Mouse (Mus musculus): ENCODE data around the gene Auts2. TPM values are rescaled to one million over a fixed set of nuclear protein-coding genes. Genes with fewer than 3 reads are reported as not detected.

Gene Auts2
- polyA plus RNA-seq, 1 experiment = 0.55 TPM

DNA sequence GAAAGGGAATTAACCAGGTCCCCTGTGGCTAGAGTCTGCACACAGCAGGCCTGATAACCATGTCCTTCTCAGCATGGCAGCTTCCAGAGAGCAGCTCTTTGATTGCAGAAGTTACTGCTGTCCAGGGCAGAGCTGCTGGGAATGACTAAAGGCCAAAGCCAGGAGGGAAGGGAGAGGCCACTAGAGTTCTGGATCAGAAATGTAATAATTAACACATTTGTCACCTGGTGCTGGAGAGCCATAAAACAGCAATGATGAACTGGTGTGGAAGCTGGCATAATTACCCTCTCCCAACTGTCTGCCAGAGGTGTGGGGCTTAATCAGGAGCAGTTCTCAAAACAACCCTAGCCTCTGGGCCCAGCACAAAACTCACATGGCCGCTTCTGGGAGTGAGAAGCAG, 552.6 kb downstream of the Auts2 start:
- no peak overlapping the region for H3K27ac ChIP-seq (ENCODE audit: insufficient read depth, low read depth, low read length)
- TF ChIP-seq CTCF (IDR thresholded peaks at IDR 0.05; ENCODE audit: low read depth, low read length) = no peak
- no peak for TF ChIP-seq POLR2A (IDR thresholded peaks at IDR 0.05; ENCODE audit: borderline replicate concordance, low read depth, low read length)
- H3K4me3 ChIP-seq (ENCODE audit: insufficient read depth, low read length) = no peak overlapping the region
- no peaks in the 10 kb centered on the region for H3K4me1 ChIP-seq (ENCODE audit: control insufficient read depth, insufficient read depth, low read length)

DNA sequence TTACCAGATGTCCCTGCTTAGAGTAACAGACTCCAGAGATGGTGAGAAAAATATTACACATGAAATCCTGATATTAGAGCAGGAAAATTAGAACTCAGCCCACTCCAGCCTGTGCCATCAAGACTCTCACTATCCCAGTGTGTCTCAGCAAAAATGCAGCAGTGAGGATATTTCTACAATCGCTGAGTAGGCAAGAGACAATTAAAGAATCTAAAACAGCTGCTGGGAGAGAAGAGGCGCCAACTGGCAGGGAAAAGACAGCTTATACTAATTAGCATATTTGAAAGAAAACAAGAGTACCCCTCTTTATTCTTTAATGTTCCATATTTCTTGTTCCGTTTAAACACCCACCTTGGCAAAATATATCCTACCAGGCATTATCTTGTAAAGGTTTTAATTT, 561.7 kb downstream of the Auts2 start:
- Histone ChIP-seq H3K4me1 (ENCODE audit: control insufficient read depth, insufficient read depth, low read length) (no peaks in the 10 kb centered on the region), H3K4me3 (ENCODE audit: insufficient read depth, low read length) (no peak overlapping the region), H3K27ac (ENCODE audit: insufficient read depth, low read depth, low read length) (no peak overlapping the region)
- TF ChIP-seq POLR2A (IDR thresholded peaks at IDR 0.05; ENCODE audit: borderline replicate concordance, low read depth, low read length) (no peak), CTCF (IDR thresholded peaks at IDR 0.05; ENCODE audit: low read depth, low read length) (no peak)

DNA sequence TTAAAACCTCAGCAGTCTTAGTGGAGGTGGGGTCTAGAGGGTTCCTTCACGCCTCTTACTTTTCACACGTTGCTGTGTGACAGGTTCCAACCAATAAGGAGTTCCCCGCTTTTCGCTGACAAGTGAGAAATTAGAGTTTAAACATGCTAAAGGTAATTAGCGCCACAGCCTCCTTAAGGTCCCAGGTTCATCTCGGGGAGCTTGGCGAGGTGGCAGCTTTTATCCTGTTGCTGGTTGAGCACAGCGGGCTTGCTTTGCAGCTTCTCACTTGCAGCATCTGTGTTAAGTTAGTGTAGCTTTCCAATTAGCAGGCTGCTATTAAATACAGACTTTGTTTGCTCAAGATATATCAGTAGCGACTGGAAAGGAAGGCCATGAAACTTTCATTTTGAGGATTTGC, 564.2 kb downstream of the Auts2 start:
- Histone ChIP-seq H3K27ac (ENCODE audit: insufficient read depth, low read depth, low read length) (no peak overlapping the region), H3K4me1 (ENCODE audit: control insufficient read depth, insufficient read depth, low read length) (no peaks in the 10 kb centered on the region), H3K4me3 (ENCODE audit: insufficient read depth, low read length) (no peak overlapping the region)
- TF ChIP-seq CTCF (IDR thresholded peaks at IDR 0.05; ENCODE audit: low read depth, low read length) = no peak
- no peak for TF ChIP-seq POLR2A (IDR thresholded peaks at IDR 0.05; ENCODE audit: borderline replicate concordance, low read depth, low read length)

DNA sequence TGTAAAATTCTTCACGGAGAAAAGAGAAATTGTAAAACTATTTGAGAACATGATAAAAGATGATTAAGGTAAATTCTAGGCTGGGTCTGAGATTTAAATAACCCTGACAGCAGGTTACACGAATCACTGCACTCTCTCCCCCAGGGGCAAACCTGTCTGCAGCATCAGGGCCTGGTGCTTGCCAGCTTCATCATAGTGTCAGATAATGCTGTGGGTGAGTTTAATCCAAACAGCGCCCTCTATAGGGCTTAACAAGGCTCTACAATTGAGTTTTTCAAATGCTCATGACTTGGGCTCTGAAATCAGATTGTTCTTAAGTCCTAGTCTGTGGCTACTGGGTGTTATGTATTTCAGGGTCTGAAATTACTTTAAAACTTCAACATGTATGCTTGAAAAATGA, 565.6 kb downstream of the Auts2 start:
- Histone ChIP-seq H3K27ac (ENCODE audit: insufficient read depth, low read depth, low read length) (no peak overlapping the region), H3K4me1 (ENCODE audit: control insufficient read depth, insufficient read depth, low read length) (no peaks in the 10 kb centered on the region), H3K4me3 (ENCODE audit: insufficient read depth, low read length) (no peak overlapping the region)
- no peak for TF ChIP-seq CTCF (IDR thresholded peaks at IDR 0.05; ENCODE audit: low read depth, low read length)
- TF ChIP-seq POLR2A (IDR thresholded peaks at IDR 0.05; ENCODE audit: borderline replicate concordance, low read depth, low read length) = no peak

DNA sequence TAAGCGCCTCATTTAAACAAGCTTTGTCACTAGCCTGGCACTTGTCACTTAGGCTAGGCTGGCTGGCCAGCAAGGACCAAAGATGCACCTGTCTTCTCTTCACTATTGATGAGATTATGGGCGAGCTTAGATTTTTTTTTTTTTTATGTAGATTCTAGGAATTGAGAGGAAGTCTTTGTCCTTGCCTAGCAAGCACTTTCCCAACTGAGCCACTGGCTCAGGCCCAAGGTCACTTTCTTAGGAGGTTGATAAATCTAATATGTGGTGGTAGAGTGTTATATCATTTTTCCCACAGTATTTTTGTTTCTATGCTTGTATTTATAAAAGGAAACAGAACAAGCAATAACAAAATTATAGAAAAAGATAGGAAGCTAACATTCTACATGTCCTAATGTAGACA, 571.2 kb downstream of the Auts2 start:
- no peaks in the 10 kb centered on the region for H3K4me1 ChIP-seq (ENCODE audit: control insufficient read depth, insufficient read depth, low read length)
- TF ChIP-seq CTCF (IDR thresholded peaks at IDR 0.05; ENCODE audit: low read depth, low read length) (no peak), POLR2A (IDR thresholded peaks at IDR 0.05; ENCODE audit: borderline replicate concordance, low read depth, low read length) (no peak)
- no peak overlapping the region for H3K4me3 ChIP-seq (ENCODE audit: insufficient read depth, low read length)
- H3K27ac ChIP-seq (ENCODE audit: insufficient read depth, low read depth, low read length) = no peak overlapping the region

DNA sequence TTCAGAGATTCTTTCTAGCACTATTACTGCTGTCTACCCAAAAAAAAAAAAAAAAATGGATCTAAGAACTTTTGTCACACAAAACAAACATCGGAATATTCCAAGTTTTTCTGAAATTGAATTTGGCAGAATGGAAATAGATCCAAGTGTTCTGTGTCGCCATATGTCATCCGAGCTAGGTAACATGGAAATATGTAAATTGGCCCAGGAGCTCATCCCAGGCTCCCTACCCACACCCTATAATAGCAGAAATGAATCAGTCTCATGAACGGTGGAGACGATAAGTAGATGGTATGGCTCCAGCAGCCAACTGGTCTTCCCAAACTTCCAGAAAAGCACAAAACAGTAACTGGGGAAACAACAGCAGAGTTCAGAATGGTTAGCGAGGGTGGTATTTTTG, 577.6 kb downstream of the Auts2 start:
- Histone ChIP-seq H3K27ac (ENCODE audit: insufficient read depth, low read depth, low read length) (no peak overlapping the region), H3K4me1 (ENCODE audit: control insufficient read depth, insufficient read depth, low read length) (no peaks in the 10 kb centered on the region), H3K4me3 (ENCODE audit: insufficient read depth, low read length) (no peak overlapping the region)
- no peak for TF ChIP-seq POLR2A (IDR thresholded peaks at IDR 0.05; ENCODE audit: borderline replicate concordance, low read depth, low read length)
- TF ChIP-seq CTCF (IDR thresholded peaks at IDR 0.05; ENCODE audit: low read depth, low read length) = no peak

DNA sequence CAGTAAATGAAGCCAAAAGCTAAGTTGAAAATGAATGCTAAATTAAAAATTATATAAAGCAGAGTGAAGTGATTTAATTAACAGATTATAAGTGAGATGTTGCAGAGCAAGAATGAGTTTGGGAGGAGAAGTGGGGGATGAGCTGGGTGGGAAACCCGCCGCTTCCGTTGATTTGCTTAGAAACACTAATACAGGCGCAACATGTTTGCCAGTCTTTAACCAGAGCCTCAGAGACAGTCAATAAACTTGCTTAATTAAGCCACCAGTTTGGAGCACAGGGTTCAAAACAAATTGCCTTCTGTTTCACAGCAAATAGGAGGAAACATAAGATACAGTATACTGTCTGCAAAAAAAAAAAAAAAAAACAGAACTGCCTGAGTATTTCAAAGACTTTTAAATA, 579.6 kb downstream of the Auts2 start:
- no peak for TF ChIP-seq CTCF (IDR thresholded peaks at IDR 0.05; ENCODE audit: low read depth, low read length)
- H3K4me3 ChIP-seq (ENCODE audit: insufficient read depth, low read length) = no peak overlapping the region

DNA sequence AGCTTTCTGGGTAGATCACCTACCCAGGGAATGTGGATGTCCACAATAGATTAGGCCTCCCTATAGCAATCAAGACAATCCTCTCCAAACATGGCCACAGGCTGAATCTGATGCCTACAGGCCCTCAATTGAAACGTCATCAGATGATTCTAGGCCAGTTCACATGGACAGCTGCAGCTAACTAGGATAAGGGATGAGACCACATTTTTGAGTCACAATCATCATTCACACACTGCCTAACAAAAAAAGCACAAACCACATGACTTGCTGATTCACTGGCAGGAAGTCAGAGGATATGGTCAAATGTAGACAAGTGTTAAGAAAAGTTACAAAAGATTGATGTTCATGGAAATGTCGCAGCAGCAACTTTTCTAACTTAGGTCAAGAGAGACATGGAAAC, 581.3 kb downstream of the Auts2 start:
- H3K4me3 ChIP-seq (ENCODE audit: insufficient read depth, low read length) = no peak overlapping the region
- no peak overlapping the region for H3K27ac ChIP-seq (ENCODE audit: insufficient read depth, low read depth, low read length)
- H3K4me1 ChIP-seq (ENCODE audit: control insufficient read depth, insufficient read depth, low read length) = no peaks in the 10 kb centered on the region

More for the DNA sequence above, 579.6 kb downstream of the Auts2 start:
- H3K27ac ChIP-seq (ENCODE audit: insufficient read depth, low read depth, low read length) = no peak overlapping the region
- no peaks in the 10 kb centered on the region for H3K4me1 ChIP-seq (ENCODE audit: control insufficient read depth, insufficient read depth, low read length)

DNA sequence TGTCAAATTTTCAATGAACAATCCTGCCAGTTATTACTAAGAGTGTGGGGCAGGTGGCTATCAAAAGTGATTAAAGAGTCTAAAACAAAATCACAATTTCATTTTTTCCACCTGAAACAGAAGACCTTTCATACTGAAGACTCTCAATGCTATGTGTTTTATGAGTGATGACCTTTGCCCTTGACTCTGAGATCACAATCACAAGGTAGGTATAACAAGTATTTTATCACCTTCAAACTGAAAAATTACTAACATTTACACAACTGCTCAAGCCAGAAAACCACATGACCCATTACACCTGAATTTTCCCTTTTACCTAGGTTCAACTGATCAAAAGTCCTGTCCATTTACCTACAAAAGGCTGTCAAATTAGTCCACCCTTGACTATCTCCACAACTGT, 582.7 kb downstream of the Auts2 start:
- no peak overlapping the region for H3K27ac ChIP-seq (ENCODE audit: insufficient read depth, low read depth, low read length)
- no peaks in the 10 kb centered on the region for H3K4me1 ChIP-seq (ENCODE audit: control insufficient read depth, insufficient read depth, low read length)
- TF ChIP-seq CTCF (IDR thresholded peaks at IDR 0.05; ENCODE audit: low read depth, low read length) = no peak
- no peak for TF ChIP-seq POLR2A (IDR thresholded peaks at IDR 0.05; ENCODE audit: borderline replicate concordance, low read depth, low read length)
- H3K4me3 ChIP-seq (ENCODE audit: insufficient read depth, low read length) = no peak overlapping the region

More for the DNA sequence above, 581.3 kb downstream of the Auts2 start:
- TF ChIP-seq POLR2A (IDR thresholded peaks at IDR 0.05; ENCODE audit: borderline replicate concordance, low read depth, low read length) = no peak
- TF ChIP-seq CTCF (IDR thresholded peaks at IDR 0.05; ENCODE audit: low read depth, low read length) = no peak

DNA sequence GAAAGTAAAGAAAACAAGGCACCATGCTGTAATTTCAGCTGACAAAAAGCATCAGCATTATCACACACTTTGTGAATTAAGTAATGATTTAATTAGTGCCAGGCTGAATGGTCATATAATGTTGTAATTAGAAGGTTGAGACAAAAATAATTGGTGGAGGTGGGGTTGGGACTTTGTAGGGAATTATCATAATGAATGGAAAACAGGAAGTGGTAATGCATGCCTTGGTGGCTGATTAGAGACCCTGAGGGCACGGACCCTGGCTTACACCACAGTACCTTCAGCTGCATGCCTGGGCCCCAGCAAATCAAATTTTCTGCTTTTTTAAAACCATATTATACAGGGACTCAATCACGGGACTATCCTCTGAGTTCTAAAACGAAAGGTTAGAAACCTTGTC, 586.1 kb downstream of the Auts2 start:
- TF ChIP-seq CTCF (IDR thresholded peaks at IDR 0.05; ENCODE audit: low read depth, low read length) (no peak), POLR2A (IDR thresholded peaks at IDR 0.05; ENCODE audit: borderline replicate concordance, low read depth, low read length) (no peak)
- Histone ChIP-seq H3K4me1 (ENCODE audit: control insufficient read depth, insufficient read depth, low read length) (no peaks in the 10 kb centered on the region), H3K4me3 (ENCODE audit: insufficient read depth, low read length) (no peak overlapping the region), H3K27ac (ENCODE audit: insufficient read depth, low read depth, low read length) (no peak overlapping the region)

DNA sequence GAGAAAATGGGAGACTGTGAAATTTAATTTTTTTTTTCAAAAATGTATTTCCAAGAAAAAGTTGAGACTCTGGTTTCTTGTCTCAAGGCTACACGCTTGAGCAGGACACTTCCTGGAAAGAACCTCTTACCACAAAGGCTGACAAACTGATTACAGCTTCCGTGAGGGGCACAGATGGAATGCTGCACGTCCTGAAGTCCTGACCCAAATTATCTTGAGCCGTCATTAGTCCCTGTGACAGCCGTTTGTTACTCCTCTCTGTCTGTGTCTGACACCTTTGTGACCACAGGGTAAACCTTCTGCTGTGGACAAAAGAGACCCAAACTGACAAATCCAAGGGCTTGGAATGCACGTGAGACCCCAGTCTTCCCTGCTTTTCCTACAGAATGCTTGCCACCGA, 587.1 kb downstream of the Auts2 start:
- Histone ChIP-seq H3K27ac (ENCODE audit: insufficient read depth, low read depth, low read length) (no peak overlapping the region), H3K4me1 (ENCODE audit: control insufficient read depth, insufficient read depth, low read length) (no peaks in the 10 kb centered on the region), H3K4me3 (ENCODE audit: insufficient read depth, low read length) (no peak overlapping the region)
- TF ChIP-seq CTCF (IDR thresholded peaks at IDR 0.05; ENCODE audit: low read depth, low read length) (no peak), POLR2A (IDR thresholded peaks at IDR 0.05; ENCODE audit: borderline replicate concordance, low read depth, low read length) (no peak)

All from bone marrow macrophage, adult 2 months (primary cell).